Mouse (Mus musculus): Measurements from ENCODE around the gene Hnf4a.

The Hnf4a gene

GRCm38 (mm10) chr2:163549786-163550185, 43.2 kb downstream of the Hnf4a start:
- no peak for DNase-seq (ENCODE audit: low spot score)

GRCm38 (mm10) chr2:163552518-163552929, 45.9 kb downstream of the Hnf4a start:
- no peak for DNase-seq (ENCODE audit: low spot score)

- DNase-seq (ENCODE audit: low spot score), result no peak
These were observed 47.9 kb downstream of the Hnf4a start for GRCm38 (mm10) chr2:163554425-163554982.

- DNase-seq (ENCODE audit: low spot score), result no peak
These were observed 48.4 kb downstream of the Hnf4a start for GRCm38 (mm10) chr2:163554996-163555395.

- no peak for DNase-seq (ENCODE audit: low spot score)
These were observed 48.8 kb downstream of the Hnf4a start for GRCm38 (mm10) chr2:163555417-163555816.

- no peak for DNase-seq (ENCODE audit: low spot score)
These were observed 51.9 kb downstream of the Hnf4a start for GRCm38 (mm10) chr2:163558548-163558947.

GRCm38 (mm10) chr2:163559236-163559635, 52.6 kb downstream of the Hnf4a start:
- no peak for DNase-seq (ENCODE audit: low spot score)

- no peak for DNase-seq (ENCODE audit: low spot score)
These were observed 53.6 kb downstream of the Hnf4a start for GRCm38 (mm10) chr2:163560247-163560646.

- no peak for DNase-seq (ENCODE audit: low spot score)
These were observed 54.8 kb downstream of the Hnf4a start for GRCm38 (mm10) chr2:163561258-163561948.

- no peak for DNase-seq (ENCODE audit: low spot score)
These were observed 58.0 kb downstream of the Hnf4a start for GRCm38 (mm10) chr2:163564646-163565045.

- no peak for DNase-seq (ENCODE audit: low spot score)
These were observed 67.7 kb downstream of the Hnf4a start for GRCm38 (mm10) chr2:163574321-163574720.

- DNase-seq (ENCODE audit: low spot score), result no peak
These were observed 68.6 kb downstream of the Hnf4a start for GRCm38 (mm10) chr2:163575248-163575647.

GRCm38 (mm10) chr2:163577986-163578385, 71.4 kb downstream of the Hnf4a start:
- no peak for DNase-seq (ENCODE audit: low spot score)

GRCm38 (mm10) chr2:163580069-163580945, 73.7 kb downstream of the Hnf4a start:
- DNase-seq (ENCODE audit: low spot score), result no peak

- no peak for DNase-seq (ENCODE audit: low spot score)
These were observed 76.8 kb downstream of the Hnf4a start for GRCm38 (mm10) chr2:163583226-163584087.

- DNase-seq (ENCODE audit: low spot score), result no peak
These were observed 77.4 kb downstream of the Hnf4a start for GRCm38 (mm10) chr2:163584088-163584426.

- DNase-seq (ENCODE audit: low spot score), result no peak
These were observed 80.0 kb downstream of the Hnf4a start for GRCm38 (mm10) chr2:163586384-163587261.

GRCm38 (mm10) chr2:163587506-163587905, 80.9 kb downstream of the Hnf4a start:
- no peak for DNase-seq (ENCODE audit: low spot score)

- no peak for DNase-seq (ENCODE audit: low spot score)
These were observed 83.6 kb downstream of the Hnf4a start for GRCm38 (mm10) chr2:163590211-163590610.

- no peak for DNase-seq (ENCODE audit: low spot score)
These were observed 84.4 kb downstream of the Hnf4a start for GRCm38 (mm10) chr2:163590996-163591395.

GRCm38 (mm10) chr2:163592084-163592483, 85.5 kb downstream of the Hnf4a start:
- DNase-seq (ENCODE audit: low spot score), result no peak
